Mouse (Mus musculus) liver, adult (tissue): ENCODE measurements around the gene Mon2.

Experiments
- GATA4 ChIP-seq: IDR thresholded peaks from 2 replicates; pipeline ENCODE4 v1.6.1; 2014; ENCODE audit warnings: mild to moderate bottlenecking, low read length; ENCODE audit not compliant: insufficient replicate concordance

The Mon2 gene

DNA sequence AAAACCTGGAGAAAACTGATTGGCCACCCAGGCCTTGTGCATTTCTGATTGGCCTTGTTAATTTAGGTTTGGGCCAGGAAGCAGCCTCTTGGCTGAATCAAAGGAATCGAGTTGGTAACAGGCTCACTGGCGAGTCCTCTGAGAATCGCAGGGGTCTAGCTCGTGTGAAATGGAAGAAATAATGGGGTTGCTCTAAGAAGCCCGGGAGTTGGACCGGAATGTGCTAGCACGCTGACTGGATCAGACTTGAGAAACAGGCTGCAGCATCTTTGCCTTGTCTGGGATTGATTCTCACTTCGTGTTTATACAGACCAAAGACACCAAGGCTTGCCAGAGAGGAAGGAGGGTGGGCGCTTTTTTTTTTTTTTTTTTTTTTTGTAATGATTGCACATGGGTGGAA is 114.8 kb downstream of the Mon2 start:
- TF ChIP-seq GATA4, result no peak

DNA sequence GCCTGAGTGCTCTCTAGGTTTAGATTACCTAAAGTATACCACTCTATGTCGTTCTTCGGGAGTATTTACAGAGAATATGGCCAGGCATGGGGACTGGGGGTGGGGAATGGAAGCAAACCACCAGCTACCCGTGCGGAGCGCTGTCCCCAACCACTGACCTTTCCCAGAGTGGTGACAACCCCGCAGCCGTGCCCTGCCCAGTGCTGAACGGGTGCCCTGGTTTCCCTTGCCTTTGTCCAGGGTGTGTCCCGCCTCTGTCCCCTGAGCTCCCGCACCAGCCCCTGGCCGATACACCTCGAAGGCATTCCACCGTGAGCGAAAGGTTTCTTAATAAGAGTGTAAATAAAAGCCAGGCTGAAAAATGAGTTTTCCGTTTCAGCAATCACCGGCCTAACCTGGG is 115.6 kb downstream of the Mon2 start:
- TF ChIP-seq GATA4, result no peak

DNA sequence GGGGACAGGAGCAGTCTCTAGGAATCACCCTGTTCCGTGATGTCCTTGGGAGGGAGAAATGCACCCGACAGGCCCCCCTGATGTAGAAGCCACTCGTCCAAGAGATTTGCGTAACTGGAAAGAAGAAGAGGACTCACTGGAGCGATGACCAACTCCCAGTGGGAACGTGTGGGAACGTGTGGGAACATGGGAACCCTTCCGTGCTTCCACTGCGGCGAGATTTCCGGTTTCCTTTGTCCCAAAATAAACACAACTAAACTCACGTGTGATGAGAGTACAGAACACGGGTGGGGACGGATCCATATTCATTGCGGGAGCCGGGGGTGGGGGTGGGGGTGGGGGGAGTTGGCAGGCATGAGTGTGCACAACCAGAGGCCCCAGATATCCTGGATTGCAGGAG is 116.1 kb downstream of the Mon2 start:
- no peak for TF ChIP-seq GATA4

DNA sequence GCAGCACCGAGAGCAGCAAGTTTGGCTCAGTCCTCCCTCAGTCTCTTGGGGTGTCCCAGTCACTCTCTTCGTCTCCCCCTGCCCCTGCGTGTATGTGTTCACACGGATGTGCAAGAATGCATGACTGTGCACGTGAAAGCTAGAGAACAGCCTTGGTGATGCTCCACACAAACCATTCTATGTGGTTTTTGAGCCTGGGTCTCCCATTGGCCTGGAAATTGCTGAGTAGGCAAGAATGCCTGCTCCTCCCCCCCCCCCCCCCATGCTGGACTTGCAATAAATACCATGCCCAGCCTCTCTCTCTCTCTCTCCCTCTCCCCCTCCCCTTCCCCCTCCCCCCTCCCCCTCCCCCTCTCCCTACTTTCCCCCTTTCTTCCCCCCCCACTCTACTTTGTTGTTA is 117.6 kb downstream of the Mon2 start:
- no peak for TF ChIP-seq GATA4

DNA sequence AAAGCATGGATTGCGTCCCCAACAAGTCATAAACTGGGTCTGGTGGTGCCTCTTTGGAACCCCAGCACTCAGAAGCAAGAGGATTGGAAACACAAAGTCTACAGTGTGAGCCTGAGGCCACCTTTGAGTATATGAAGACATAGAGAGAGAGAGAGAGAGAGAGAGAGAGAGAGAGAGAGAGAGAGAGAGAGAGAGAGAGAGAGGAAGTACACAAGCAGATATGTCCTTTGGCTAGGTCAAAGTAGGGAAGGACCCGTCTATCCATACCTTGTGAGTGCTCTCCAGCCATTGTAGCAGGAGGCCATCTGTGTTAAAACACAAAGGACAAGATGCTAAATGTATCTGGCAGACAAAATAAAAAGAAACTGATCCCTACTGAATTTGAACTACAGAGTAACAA is 118.4 kb downstream of the Mon2 start:
- TF ChIP-seq GATA4, result no peak

DNA sequence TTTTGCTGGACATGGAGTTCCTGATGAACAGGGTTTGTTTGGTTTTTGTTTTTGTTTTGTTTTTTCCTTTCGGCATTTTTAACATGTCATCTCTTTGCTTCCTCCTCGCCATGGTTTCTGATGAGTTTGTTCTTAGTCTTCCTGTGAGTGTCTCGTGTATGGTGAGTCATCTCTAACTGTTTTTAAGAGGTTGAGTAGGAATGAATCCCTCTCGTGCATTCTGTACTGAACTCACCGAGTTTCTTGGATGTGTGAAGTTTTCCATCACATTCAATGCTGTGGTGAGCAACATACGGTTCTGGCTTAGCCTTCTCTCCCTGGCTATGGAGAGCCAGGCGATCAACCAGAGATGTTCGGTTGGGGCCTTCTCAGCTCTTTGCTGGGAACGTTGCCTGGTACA is 122.7 kb downstream of the Mon2 start:
- TF ChIP-seq GATA4, result no peak

DNA sequence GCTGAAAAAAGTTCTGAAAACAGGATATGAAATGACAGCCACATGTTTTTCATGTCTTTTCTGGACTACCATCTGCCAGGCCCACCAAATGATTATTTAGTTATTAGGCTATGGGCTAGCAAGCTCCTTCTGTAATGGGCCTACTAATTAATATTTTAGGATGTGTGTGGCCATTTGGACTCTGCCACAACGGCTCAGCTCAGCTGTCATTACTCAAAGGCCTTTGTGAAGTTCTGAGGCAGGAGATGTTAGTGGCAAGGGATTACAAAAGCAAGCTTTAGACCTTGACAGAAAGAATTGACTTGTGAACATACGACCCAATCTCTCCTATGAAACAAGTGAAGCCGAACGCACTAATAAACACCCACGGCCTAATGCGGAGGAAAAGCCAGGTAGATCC is 125.3 kb downstream of the Mon2 start:
- no peak for TF ChIP-seq GATA4

DNA sequence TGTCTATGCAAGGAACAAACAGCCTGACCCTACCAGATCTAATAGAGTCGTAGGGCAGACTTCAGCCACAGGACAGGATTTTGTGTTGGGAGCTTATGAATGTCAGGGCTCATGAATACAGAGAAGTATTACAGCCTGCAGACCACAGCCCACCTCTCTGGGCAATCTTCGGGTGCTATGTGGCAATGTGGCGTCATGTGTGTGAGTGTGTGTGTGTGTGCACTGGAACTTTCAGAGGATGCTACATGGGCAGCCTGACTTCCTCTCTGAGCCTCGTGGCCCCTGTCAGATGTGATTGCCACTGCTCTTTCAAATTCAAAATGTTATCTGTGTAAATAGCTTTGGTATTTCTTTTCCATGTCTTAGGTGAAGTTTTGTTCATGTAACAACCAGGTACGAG is 131.4 kb downstream of the Mon2 start:
- no peak for TF ChIP-seq GATA4

DNA sequence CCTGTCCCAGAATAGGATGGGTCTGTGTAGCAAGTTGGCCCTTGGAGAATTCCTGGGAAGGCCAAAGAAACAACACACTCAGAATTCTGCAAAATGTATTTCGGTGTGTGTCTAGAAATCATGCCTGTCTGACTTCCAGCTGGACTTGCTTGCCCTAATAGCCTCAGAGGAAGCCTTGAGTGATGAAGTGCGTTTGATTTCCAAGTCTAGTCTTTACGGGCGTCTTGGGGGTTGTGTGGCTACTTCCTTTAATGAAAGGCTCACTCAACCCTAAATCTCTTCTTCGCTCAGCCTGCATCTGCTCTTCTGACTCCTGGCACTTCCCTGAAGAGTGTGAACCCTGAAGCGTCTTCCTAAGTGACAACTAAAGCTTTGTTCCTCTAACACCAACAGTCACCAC is 132.5 kb downstream of the Mon2 start:
- no peak for TF ChIP-seq GATA4

DNA sequence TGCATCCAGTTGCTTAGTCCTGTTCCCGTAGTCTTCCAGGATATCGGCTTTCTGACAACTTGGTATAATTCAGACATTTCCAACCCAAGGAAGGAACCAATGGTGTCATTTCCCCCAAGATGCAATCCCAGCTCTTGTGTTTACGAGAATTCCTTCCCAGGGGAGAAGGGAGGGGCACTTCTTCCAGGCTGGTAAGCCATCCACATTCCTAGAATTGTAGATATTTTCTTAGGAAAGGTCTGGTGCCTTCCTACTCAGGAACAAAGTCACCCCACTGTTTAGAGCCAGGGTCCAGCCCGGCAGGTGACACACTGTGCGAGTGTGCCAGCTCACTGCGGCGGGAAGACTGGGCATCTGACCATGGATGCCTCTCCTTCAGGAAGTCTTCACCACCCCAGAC is 133.5 kb downstream of the Mon2 start:
- no peak for TF ChIP-seq GATA4
